ENCODE assay signal across 8 mouse cellular contexts in the genomic region with DNA sequence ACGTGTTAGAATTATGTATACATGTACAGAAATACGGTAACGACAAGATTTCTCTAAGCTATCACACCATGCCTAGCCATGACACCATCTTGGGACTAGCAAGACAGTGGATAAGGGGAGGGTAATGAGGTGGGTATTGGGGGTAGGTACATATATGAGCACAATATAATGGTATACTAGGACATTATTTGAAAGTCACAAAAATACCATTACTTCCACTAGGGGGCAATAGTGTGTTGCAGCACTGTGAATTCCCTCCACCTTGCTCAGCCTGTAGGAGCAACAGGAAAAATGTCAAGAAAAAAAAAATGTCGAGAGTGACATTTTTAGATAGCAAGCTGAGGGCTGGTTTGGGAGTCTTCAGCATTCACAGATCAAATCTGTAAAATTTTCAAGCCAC.
DNase-seq lines count a peak whose midpoint lies in the region; ATAC-seq lines count a peak whose summit lies in the region.

No protein-coding gene starts in this region.

- H3K4me3 ChIP-seq in hindbrain, embryonic 14.5 days (replicated peaks; ENCODE audit: low read length), result no peak overlapping the region
- H3K4me3 ChIP-seq in hindbrain, embryonic 13.5 days, result no peak overlapping the region

- no peaks in the 10 kb centered on the region; the same call in 1 of the 2 replicates for H3K9me3 ChIP-seq in hindbrain, embryonic 14.5 days (ENCODE audit: control insufficient read depth, low read length)
- no peaks in the 10 kb centered on the region for H3K9me3 ChIP-seq in hindbrain, embryonic 13.5 days

- no peaks in the 10 kb centered on the region for H3K27me3 ChIP-seq in hindbrain, embryonic 14.5 days (ENCODE audit: control insufficient read depth, insufficient read depth, low read length)
- no peaks in the 10 kb centered on the region for H3K27me3 ChIP-seq in hindbrain, embryonic 13.5 days

- intact Hi-C loops in gastrocnemius, postnatal 14 days (cut with DNase I; ENCODE audit: low total_unique reads), result no loop called here

- ATAC-seq in hindbrain, embryonic 14.5 days (ENCODE audit: low FRiP score), result peak; percentile 16; the same call in 1 of the 2 replicates
- ATAC-seq in hindbrain, embryonic 13.5 days (ENCODE audit: low FRiP score), result no peak

- peak; percentile 79 for DNase-seq in hindbrain, embryonic 14.5 days (ENCODE audit: low spot score)
- peak; percentile 7 for DNase-seq in B cell, adult 2 months
- DNase-seq in ZHBTc4 (ENCODE audit: low read depth, low spot score), result peak; percentile 85
- peak; percentile 76 for DNase-seq in hindlimb bud, embryonic 11.5 days (ENCODE audit: extremely low spot score, low read depth, low spot score)
- DNase-seq in gastrocnemius, postnatal 10 days, result no peak
- no peak for DNase-seq in layer of hippocampus, adult 11-12 months (ENCODE audit: low spot score)
- DNase-seq in gastrocnemius, postnatal 14 days, result no peak

- H3K4me2 ChIP-seq in hindbrain, embryonic 14.5 days (replicated peaks), result no peak overlapping the region
- H3K4me2 ChIP-seq in hindbrain, embryonic 13.5 days, result no peak overlapping the region

- no peaks in the 10 kb centered on the region for H3K36me3 ChIP-seq in hindbrain, embryonic 14.5 days (replicated peaks; ENCODE audit: control insufficient read depth, insufficient read depth)
- H3K36me3 ChIP-seq in hindbrain, embryonic 13.5 days, result peaks cover under 1% of the 10 kb centered on the region; the same call in 1 of the 2 replicates

- H3K4me1 ChIP-seq in hindbrain, embryonic 14.5 days (replicated peaks; ENCODE audit: control insufficient read depth, insufficient read depth, low read length), result peaks cover 4% of the 10 kb centered on the region; the same call in 1 of the 2 replicates
- H3K4me1 ChIP-seq in hindbrain, embryonic 13.5 days (replicated peaks), result peaks cover 24% of the 10 kb centered on the region

- H3K9ac ChIP-seq in hindbrain, embryonic 14.5 days, result no peak overlapping the region
- no peak overlapping the region for H3K9ac ChIP-seq in hindbrain, embryonic 13.5 days

- WGBS in hindbrain, embryonic 14.5 days, result 76% methylated on average over 4 of the region's 4 CpGs
- whole genome bisulfite sequencing in hindbrain, embryonic 13.5 days, result 78% methylated on average over 4 of the region's 4 CpGs

- H3K27ac ChIP-seq in hindbrain, embryonic 14.5 days, result no peak overlapping the region
- no peak overlapping the region for H3K27ac ChIP-seq in hindbrain, embryonic 13.5 days

Comparison
In these comparisons a context has a peak if more than half of its experiments do, and no peak if none do; other contexts are left out.
1. DNase-seq: peak in hindbrain, embryonic 14.5 days (single experiment), B cell, adult 2 months (2 of 2), ZHBTc4 (single experiment) and hindlimb bud, embryonic 11.5 days (single experiment); none in gastrocnemius, postnatal 10 days (single experiment), layer of hippocampus, adult 11-12 months (single experiment) and gastrocnemius, postnatal 14 days (single experiment).